Mouse (Mus musculus) kidney, adult 2 months (tissue): Measurements from ENCODE around the gene Cdc14a. TPM values are rescaled to one million over a fixed set of nuclear protein-coding genes. Genes with fewer than 3 reads are reported as not detected.

ENCODE experiments used
- DNase-seq: peaks from one replicate; pipeline ENCODE4 v3.0.0; 2021
- H3K27ac ChIP-seq: fragments of 200-500 bp; 2 replicates; pipeline ENCODE4 v1.5.1; 2012; ENCODE audit warnings: low read depth, low read length, control low read depth, inconsistent platforms; ENCODE audit not compliant: insufficient read depth
- H3K27me3 ChIP-seq: fragments of 200-500 bp; replicated peaks from 2 replicates; pipeline ENCODE4 v1.6.1; 2012; ENCODE audit warnings: mild to moderate bottlenecking, moderate library complexity, low read length, inconsistent platforms; ENCODE audit not compliant: control insufficient read depth, insufficient read depth
- H3K36me3 ChIP-seq: fragments of 200-500 bp; 2 replicates; pipeline ENCODE4 v1.6.1; 2012; ENCODE audit warnings: mild to moderate bottlenecking, moderate library complexity, low read length, inconsistent platforms; ENCODE audit not compliant: control insufficient read depth, insufficient read depth
- H3K4me1 ChIP-seq: fragments of 200-500 bp; 2 replicates; pipeline ENCODE4 v1.6.1; 2011; ENCODE audit warnings: low read length; ENCODE audit not compliant: control insufficient read depth, insufficient read depth
- H3K4me3 ChIP-seq: fragments of 200-500 bp; 2 replicates; pipeline ENCODE4 v1.5.1; 2011; ENCODE audit warnings: mild to moderate bottlenecking, low read depth, low read length, control low read depth; ENCODE audit not compliant: insufficient read depth
- CTCF ChIP-seq: fragments of 200-500 bp; conservative IDR thresholded peaks from 2 replicates; pipeline ENCODE4 v1.5.1; 2011; ENCODE audit warnings: low read depth, mild to moderate bottlenecking, control low read depth, low read length, moderate library complexity, mixed read lengths; ENCODE audit not compliant: insufficient read depth, insufficient read length
- POLR2A ChIP-seq: fragments of 200-500 bp; IDR thresholded peaks from one replicate; pipeline ENCODE4 v1.6.1; 2011; ENCODE audit warnings: low read depth, low read length, control low read depth
- WGBS: fragments of 180-500 bp; shearing (Covaris S2); methylation state at CpG from one replicate; pipeline ENCODE4 v1.1.7; 2018; 5-methylcytosine and 5-hydroxymethylcytosine counted together
- polyA plus RNA-seq: library from polyadenylated mRNA; depleted of rRNA; stranded (reverse); fragments of >200 nt; gene quantifications from 2 replicates; pipeline ENCODE4 v1.2.3, GENCODE M21; 2012

The Cdc14a gene
- polyA plus RNA-seq, 1 experiment, result 5.5 TPM

GRCm38 (mm10) chr3:116442788-116443187 is 19.0 kb upstream of the Cdc14a start:
- no peak for DNase-seq
- Histone ChIP-seq H3K4me1 (no peaks in the 10 kb centered on the region), H3K4me3 (no peak overlapping the region), H3K27me3 (no peaks in the 10 kb centered on the region), H3K27ac (no peak overlapping the region), H3K36me3 (no peaks in the 10 kb centered on the region)
- WGBS, result 63% methylated on average over 1 of the region's 1 CpGs
- TF ChIP-seq POLR2A, result no peak

DNA sequence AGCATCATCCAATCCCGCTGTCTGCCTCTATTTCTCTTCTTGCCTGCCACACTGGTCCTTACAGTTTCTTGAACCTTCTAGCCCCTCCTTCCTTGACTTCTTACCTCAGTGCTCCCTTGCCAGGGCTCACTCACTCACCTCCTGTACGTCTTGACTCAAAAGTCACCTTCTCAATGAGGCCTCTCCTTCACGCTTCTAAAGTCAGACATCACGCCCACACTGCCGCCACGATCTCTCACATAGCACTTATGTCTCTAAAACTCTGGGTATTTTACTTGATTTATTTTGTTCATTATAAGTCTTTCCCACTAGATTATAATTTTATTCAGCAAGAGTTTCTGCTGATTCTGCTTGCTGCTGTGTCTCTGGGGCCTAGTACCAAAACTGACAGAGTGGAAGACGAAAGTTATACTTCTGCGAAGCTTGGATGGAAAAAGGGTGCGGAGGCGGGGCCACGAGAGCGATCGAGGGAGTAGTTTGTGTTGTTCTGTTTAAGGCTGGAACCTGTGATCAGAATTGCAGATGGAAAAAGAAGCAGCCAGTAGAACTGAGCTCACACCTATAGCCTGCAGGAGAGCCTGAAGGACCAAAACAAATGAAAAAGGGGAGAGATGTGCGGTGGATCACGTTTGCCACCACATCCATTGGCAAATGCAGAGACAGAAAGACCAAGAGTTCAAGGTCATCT is 17.8 kb upstream of the Cdc14a start:
- H3K4me1 ChIP-seq, result no peaks in the 10 kb centered on the region
- WGBS, result 83% methylated on average over 15 of the region's 15 CpGs
- no peaks in the 10 kb centered on the region for H3K36me3 ChIP-seq
- H3K4me3 ChIP-seq, result no peak overlapping the region
- H3K27ac ChIP-seq, result no peak overlapping the region
- H3K27me3 ChIP-seq, result no peaks in the 10 kb centered on the region
- DNase-seq, result no peak
- TF ChIP-seq CTCF, result no peak
- no peak for TF ChIP-seq POLR2A

- H3K27me3 ChIP-seq, result no peaks in the 10 kb centered on the region
- no peak overlapping the region for H3K27ac ChIP-seq
- no peak overlapping the region for H3K4me3 ChIP-seq
- DNase-seq, result no peak
- H3K36me3 ChIP-seq, result no peaks in the 10 kb centered on the region
- no peak for TF ChIP-seq CTCF
- TF ChIP-seq POLR2A, result no peak
- WGBS, result 75% methylated on average over 8 of the region's 8 CpGs
- no peaks in the 10 kb centered on the region for H3K4me1 ChIP-seq
Observed at GRCm38 (mm10) chr3:116440066-116440997, 16.5 kb upstream of the Cdc14a start.

DNA sequence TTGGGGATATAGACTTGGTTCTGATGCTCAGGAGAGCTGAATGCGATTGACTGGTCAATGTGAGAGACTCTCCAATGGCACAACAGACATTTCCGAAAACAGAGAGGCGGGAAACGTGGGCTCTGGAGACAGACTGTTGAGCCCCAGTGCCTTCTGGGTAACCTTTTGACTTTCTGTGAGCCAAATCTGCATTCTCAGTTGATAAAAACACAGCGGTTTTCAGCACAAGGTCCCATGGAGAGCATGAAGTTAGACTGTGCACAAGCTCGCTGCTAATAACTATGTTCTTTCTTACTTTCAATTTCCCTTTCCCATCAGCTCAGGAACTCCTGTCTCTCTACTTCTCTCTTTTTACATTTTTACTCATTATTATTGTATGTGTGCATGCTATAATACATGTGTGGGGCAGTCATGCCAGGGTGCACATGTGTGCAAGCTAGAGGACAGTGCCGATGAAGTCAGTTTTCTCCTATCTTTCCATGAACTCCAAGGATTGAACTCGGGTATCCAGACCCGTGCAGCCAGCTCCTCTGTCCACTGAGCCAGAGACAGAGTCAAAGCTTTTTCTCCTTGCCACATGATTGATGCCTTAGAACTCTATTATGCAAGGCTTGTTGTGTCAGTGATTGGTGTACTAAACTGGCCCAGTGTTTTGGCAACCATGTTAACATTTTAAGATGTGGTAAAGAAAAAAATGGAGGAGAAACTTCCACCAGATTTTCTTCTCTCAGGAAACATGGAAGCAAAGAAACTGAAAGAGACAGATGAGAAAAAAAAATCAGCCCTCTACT is 13.2 kb upstream of the Cdc14a start:
- H3K27ac ChIP-seq, result no peak overlapping the region
- 73% methylated on average over 9 of the region's 9 CpGs for WGBS
- no peak overlapping the region for H3K4me3 ChIP-seq
- no peaks in the 10 kb centered on the region for H3K36me3 ChIP-seq
- no peak for DNase-seq
- H3K4me1 ChIP-seq, result no peaks in the 10 kb centered on the region
- H3K27me3 ChIP-seq, result no peaks in the 10 kb centered on the region
- no peak for TF ChIP-seq POLR2A
- TF ChIP-seq CTCF, result no peak

GRCm38 (mm10) chr3:116436113-116436512 is 12.3 kb upstream of the Cdc14a start:
- Histone ChIP-seq H3K27ac (no peak overlapping the region), H3K4me3 (no peak overlapping the region), H3K4me1 (no peaks in the 10 kb centered on the region), H3K27me3 (no peaks in the 10 kb centered on the region), H3K36me3 (no peaks in the 10 kb centered on the region)
- WGBS, result 81% methylated on average over 3 of the region's 3 CpGs
- TF ChIP-seq CTCF (no peak), POLR2A (no peak)
- no peak for DNase-seq

- H3K27ac ChIP-seq, result no peak overlapping the region
- no peak for DNase-seq
- no peaks in the 10 kb centered on the region for H3K36me3 ChIP-seq
- TF ChIP-seq POLR2A, result no peak
- TF ChIP-seq CTCF, result no peak
- H3K4me3 ChIP-seq, result no peak overlapping the region
- H3K4me1 ChIP-seq, result no peaks in the 10 kb centered on the region
- H3K27me3 ChIP-seq, result no peaks in the 10 kb centered on the region
- whole genome bisulfite sequencing, result 79% methylated on average over 3 of the region's 3 CpGs
Observed at GRCm38 (mm10) chr3:116434757-116435156, 10.9 kb upstream of the Cdc14a start.
